Mouse (Mus musculus) lung, embryonic 16.5 days (tissue): ENCODE data around the gene Reck. TPM values are rescaled to one million over a fixed set of nuclear protein-coding genes. Genes with fewer than 3 reads are reported as not detected.

Source experiments
- ATAC-seq: fragments of 200-750 bp; cut with Nextera tagmentation; 2 replicates; pipeline ENCODE4 v1.8.0; 2017; ENCODE audit warnings: low read depth, mild to moderate bottlenecking, moderate library complexity
- H3K27ac ChIP-seq: fragments of 300-500 bp; sonication (generic); 2 replicates; pipeline ENCODE4 v1.5.1; 2014; ENCODE audit warnings: mild to moderate bottlenecking, control low read depth, low read length
- H3K27me3 ChIP-seq: fragments of 300-500 bp; sonication (generic); 2 replicates; pipeline ENCODE4 v1.6.1; 2014; ENCODE audit warnings: low read depth, low read length, mixed read lengths; ENCODE audit not compliant: control insufficient read depth, insufficient read depth
- H3K36me3 ChIP-seq: fragments of 300-500 bp; sonication (generic); 2 replicates; pipeline ENCODE4 v1.6.1; 2014; ENCODE audit warnings: low read length; ENCODE audit not compliant: control insufficient read depth, insufficient read depth
- H3K4me1 ChIP-seq: fragments of 300-500 bp; sonication (generic); replicated peaks from 2 replicates; pipeline ENCODE4 v1.6.1; 2014; ENCODE audit warnings: low read length, mixed read lengths; ENCODE audit not compliant: control insufficient read depth, insufficient read depth
- H3K4me2 ChIP-seq: fragments of 300-500 bp; sonication (generic); 2 replicates; pipeline ENCODE4 v1.6.1; 2014; ENCODE audit warnings: low read depth, low read length, control low read depth
- H3K4me3 ChIP-seq: fragments of 300-500 bp; sonication (generic); 2 replicates; pipeline ENCODE4 v1.5.1; 2014; ENCODE audit warnings: mild to moderate bottlenecking, low read length, control low read depth
- H3K9ac ChIP-seq: fragments of 300-500 bp; sonication (generic); 2 replicates; pipeline ENCODE4 v1.6.1; 2014; ENCODE audit warnings: low read length, control low read depth
- H3K9me3 ChIP-seq: fragments of 300-500 bp; sonication (generic); 2 replicates; pipeline ENCODE4 v1.6.1; 2016; ENCODE audit warnings: low read length; ENCODE audit not compliant: control insufficient read depth
- WGBS: fragments of 180-500 bp; shearing (Covaris S2); extraction: QIAGEN DNeasy Blood & Tissue Kit; methylation state at CpG from one replicate; pipeline ENCODE4 v1.1.7; 2014; 5-methylcytosine and 5-hydroxymethylcytosine counted together
- polyA plus RNA-seq: library from polyadenylated mRNA; unstranded; fragments of >200 nt; fragmentation: Nextera tagmentation; extraction: Ambion mirVana; gene quantifications from 2 replicates; pipeline ENCODE4 v1.2.1, GENCODE M21; 2015

Reck gene
- polyA plus RNA-seq, 1 experiment from 2014 or later = 24.1 TPM

- Histone ChIP-seq H3K9ac (no peak overlapping the region), H3K36me3 (no peaks in the 10 kb centered on the region), H3K9me3 (no peaks in the 10 kb centered on the region), H3K4me3 (no peak overlapping the region), H3K4me1 (peaks cover 21% of the 10 kb centered on the region), H3K4me2 (no peak overlapping the region), H3K27ac (peak overlapping the region; percentile 73), H3K27me3 (no peaks in the 10 kb centered on the region)
- ATAC-seq = peak; percentile 79
- 23% methylated on average over 4 of the region's 4 CpGs for WGBS
Measured at GRCm38 (mm10) chr4:43884196-43884595, 8.9 kb downstream of the Reck start.

GRCm38 (mm10) chr4:43891247-43891646 is 15.9 kb downstream of the Reck start:
- no peaks in the 10 kb centered on the region for H3K36me3 ChIP-seq
- H3K4me2 ChIP-seq = no peak overlapping the region
- H3K27ac ChIP-seq = no peak overlapping the region
- ATAC-seq = no peak
- no peaks in the 10 kb centered on the region for H3K27me3 ChIP-seq
- H3K4me1 ChIP-seq = peaks cover 3% of the 10 kb centered on the region; the same call in 1 of the 2 replicates
- 70% methylated on average over 3 of the region's 3 CpGs for WGBS
- no peak overlapping the region for H3K4me3 ChIP-seq
- no peaks in the 10 kb centered on the region for H3K9me3 ChIP-seq
- no peak overlapping the region for H3K9ac ChIP-seq

GRCm38 (mm10) chr4:43897209-43897608 is 21.9 kb downstream of the Reck start:
- no peak overlapping the region for H3K27ac ChIP-seq
- H3K4me3 ChIP-seq = no peak overlapping the region
- no peaks in the 10 kb centered on the region for H3K27me3 ChIP-seq
- H3K9me3 ChIP-seq = no peaks in the 10 kb centered on the region
- no peaks in the 10 kb centered on the region for H3K36me3 ChIP-seq
- H3K4me1 ChIP-seq = no peaks in the 10 kb centered on the region
- H3K9ac ChIP-seq = no peak overlapping the region
- H3K4me2 ChIP-seq = no peak overlapping the region
- ATAC-seq = no peak

- Histone ChIP-seq H3K27ac (no peak overlapping the region), H3K27me3 (no peaks in the 10 kb centered on the region), H3K9ac (no peak overlapping the region), H3K4me1 (no peaks in the 10 kb centered on the region), H3K4me3 (no peak overlapping the region), H3K36me3 (no peaks in the 10 kb centered on the region), H3K9me3 (no peaks in the 10 kb centered on the region), H3K4me2 (no peak overlapping the region)
- ATAC-seq = no peak
- 27% methylated on average over 8 of the region's 8 CpGs for WGBS
Measured at GRCm38 (mm10) chr4:43899197-43899596, 23.9 kb downstream of the Reck start.

- no peak overlapping the region for H3K4me2 ChIP-seq
- H3K27ac ChIP-seq = no peak overlapping the region
- 69% methylated on average over 7 of the region's 7 CpGs for WGBS
- no peaks in the 10 kb centered on the region for H3K4me1 ChIP-seq
- H3K4me3 ChIP-seq = no peak overlapping the region
- no peaks in the 10 kb centered on the region for H3K36me3 ChIP-seq
- no peak overlapping the region for H3K9ac ChIP-seq
- H3K9me3 ChIP-seq = no peaks in the 10 kb centered on the region
- no peaks in the 10 kb centered on the region for H3K27me3 ChIP-seq
- ATAC-seq = no peak
Measured at GRCm38 (mm10) chr4:43903690-43904089, 28.4 kb downstream of the Reck start.

GRCm38 (mm10) chr4:43906443-43906842 is 31.1 kb downstream of the Reck start:
- H3K27ac ChIP-seq = no peak overlapping the region
- no peak overlapping the region for H3K4me3 ChIP-seq
- WGBS = 21% methylated on average over 6 of the region's 6 CpGs
- H3K27me3 ChIP-seq = no peaks in the 10 kb centered on the region
- no peaks in the 10 kb centered on the region for H3K4me1 ChIP-seq
- H3K9me3 ChIP-seq = no peaks in the 10 kb centered on the region
- ATAC-seq = no peak
- no peak overlapping the region for H3K4me2 ChIP-seq
- peaks cover 6% of the 10 kb centered on the region; the same call in 1 of the 2 replicates for H3K36me3 ChIP-seq
- H3K9ac ChIP-seq = no peak overlapping the region

GRCm38 (mm10) chr4:43918221-43918620 is 42.9 kb downstream of the Reck start:
- WGBS = 84% methylated on average over 5 of the region's 5 CpGs

GRCm38 (mm10) chr4:43920602-43921001 is 45.3 kb downstream of the Reck start:
- no peak overlapping the region for H3K4me3 ChIP-seq
- H3K4me2 ChIP-seq = no peak overlapping the region
- peaks cover 3% of the 10 kb centered on the region for H3K36me3 ChIP-seq
- H3K27ac ChIP-seq = no peak overlapping the region
- no peaks in the 10 kb centered on the region for H3K4me1 ChIP-seq
- ATAC-seq = no peak
- WGBS = 91% methylated on average over 1 of the region's 1 CpGs
- H3K9me3 ChIP-seq = no peaks in the 10 kb centered on the region
- no peak overlapping the region for H3K9ac ChIP-seq
- H3K27me3 ChIP-seq = no peaks in the 10 kb centered on the region

More at GRCm38 (mm10) chr4:43918221-43918620, 42.9 kb downstream of the Reck start:
- Histone ChIP-seq H3K4me1 (no peaks in the 10 kb centered on the region), H3K27me3 (no peaks in the 10 kb centered on the region), H3K4me2 (no peak overlapping the region), H3K36me3 (peaks cover 3% of the 10 kb centered on the region), H3K27ac (no peak overlapping the region), H3K9ac (no peak overlapping the region), H3K9me3 (no peaks in the 10 kb centered on the region), H3K4me3 (no peak overlapping the region)
- ATAC-seq = no peak

GRCm38 (mm10) chr4:43925125-43925524 is 49.8 kb downstream of the Reck start:
- Histone ChIP-seq H3K9me3 (no peaks in the 10 kb centered on the region), H3K36me3 (peaks cover 13% of the 10 kb centered on the region), H3K4me1 (no peaks in the 10 kb centered on the region), H3K4me2 (no peak overlapping the region), H3K9ac (no peak overlapping the region), H3K27me3 (no peaks in the 10 kb centered on the region), H3K4me3 (no peak overlapping the region), H3K27ac (no peak overlapping the region)
- 83% methylated on average over 6 of the region's 6 CpGs for WGBS
- no peak for ATAC-seq

- Histone ChIP-seq H3K9ac (no peak overlapping the region), H3K4me1 (no peaks in the 10 kb centered on the region), H3K36me3 (peaks cover 13% of the 10 kb centered on the region), H3K4me2 (no peak overlapping the region), H3K27ac (no peak overlapping the region), H3K9me3 (no peaks in the 10 kb centered on the region), H3K27me3 (no peaks in the 10 kb centered on the region), H3K4me3 (no peak overlapping the region)
- WGBS = 14% methylated on average over 3 of the region's 3 CpGs
- peak; percentile 89 for ATAC-seq
Measured at GRCm38 (mm10) chr4:43925779-43926178, 50.4 kb downstream of the Reck start.
